Mouse (Mus musculus) heart, postnatal 0 days (tissue): ENCODE data around the gene AC129217.1.
"Not testable (repeated sequence)": the region's sequence is repeated elsewhere in the genome, so short reads cannot be mapped to it uniquely, and the experiment has no call there.

Experiments
- CTCF ChIP-seq: IDR thresholded peaks from 2 replicates; pipeline ENCODE4 v1.5.1; 2016; ENCODE audit warnings: antibody characterized with exemption, control low read depth, low read depth
- EP300 ChIP-seq: IDR thresholded peaks from 2 replicates; pipeline ENCODE4 v1.6.1; 2016; ENCODE audit warnings: antibody characterized with exemption, low read depth

DNA sequence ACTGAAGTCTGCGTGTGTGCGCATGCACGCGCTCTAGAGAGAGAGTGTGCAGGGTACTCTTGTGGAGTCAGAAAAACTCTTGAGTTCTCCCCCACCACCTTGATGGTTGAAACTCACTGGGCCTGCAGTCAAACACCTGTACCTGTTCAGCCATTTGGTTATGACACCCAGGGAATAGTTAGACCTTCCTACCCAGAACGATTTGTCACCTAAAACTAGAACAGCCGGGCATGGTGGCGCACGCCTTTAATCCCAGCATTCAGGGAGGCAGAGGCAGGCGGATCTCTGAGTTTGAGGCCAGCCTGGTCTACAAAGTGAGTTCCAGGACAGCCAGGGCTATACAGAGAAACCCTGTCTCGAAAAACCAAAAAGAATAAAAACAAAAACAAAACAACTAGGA is 6.8 kb downstream of the AC129217.1 start:
- TF ChIP-seq EP300, CTCF: not testable (repeated sequence)
